Mouse (Mus musculus): Measurements from ENCODE around the gene Bhmt2. TPM values are rescaled to one million over a fixed set of nuclear protein-coding genes. Genes with fewer than 3 reads are reported as not detected.

Gene Bhmt2
- polyA plus RNA-seq, 1 experiment from 2014 or later: not detected

- no peaks in the 10 kb centered on the region for H3K27me3 ChIP-seq (ENCODE audit: control insufficient read depth, insufficient read depth, low read length)
- ATAC-seq (ENCODE audit: insufficient read depth, low FRiP score, low TSS enrichment) (no peak), DNase-seq (ENCODE audit: low spot score) (no peak)
- no peak overlapping the region for H3K27ac ChIP-seq (ENCODE audit: low read depth, low read length)
- no peaks in the 10 kb centered on the region for H3K4me1 ChIP-seq (ENCODE audit: control insufficient read depth, insufficient read depth, low read length)
- H3K9me3 ChIP-seq (ENCODE audit: control insufficient read depth, low read length): no peaks in the 10 kb centered on the region
- no peak overlapping the region for H3K9ac ChIP-seq (ENCODE audit: low read length)
- no peak overlapping the region for H3K4me2 ChIP-seq (ENCODE audit: low read depth)
- H3K4me3 ChIP-seq (ENCODE audit: low read depth, low read length): no peak overlapping the region
- no peaks in the 10 kb centered on the region for H3K36me3 ChIP-seq (ENCODE audit: control insufficient read depth, insufficient read depth, low read length)
- WGBS: 88% methylated on average over 4 of the region's 4 CpGs
Observed at GRCm38 (mm10) chr13:93707271-93707670, 33.2 kb upstream of the Bhmt2 start.

GRCm38 (mm10) chr13:93705697-93706096 lies 31.6 kb upstream of the Bhmt2 start:
- no peaks in the 10 kb centered on the region for H3K36me3 ChIP-seq (ENCODE audit: control insufficient read depth, insufficient read depth, low read length)
- no peak overlapping the region for H3K4me2 ChIP-seq (ENCODE audit: low read depth)
- DNase-seq (ENCODE audit: low spot score): no peak
- H3K4me1 ChIP-seq (ENCODE audit: control insufficient read depth, insufficient read depth, low read length): no peaks in the 10 kb centered on the region
- no peak overlapping the region for H3K9ac ChIP-seq (ENCODE audit: low read length)
- H3K4me3 ChIP-seq (ENCODE audit: low read depth, low read length): no peak overlapping the region
- ATAC-seq (ENCODE audit: insufficient read depth, low FRiP score, low TSS enrichment): no peak
- no peak overlapping the region for H3K27ac ChIP-seq (ENCODE audit: low read depth, low read length)
- 75% methylated on average over 4 of the region's 4 CpGs for WGBS
- H3K27me3 ChIP-seq (ENCODE audit: control insufficient read depth, insufficient read depth, low read length): no peaks in the 10 kb centered on the region
- no peaks in the 10 kb centered on the region for H3K9me3 ChIP-seq (ENCODE audit: control insufficient read depth, low read length)

- DNase-seq (ENCODE audit: low spot score): no peak
Observed at GRCm38 (mm10) chr13:93698866-93699265, 24.8 kb upstream of the Bhmt2 start.

GRCm38 (mm10) chr13:93690821-93691220 lies 16.7 kb upstream of the Bhmt2 start:
- Histone ChIP-seq H3K4me2 (ENCODE audit: low read depth) (no peak overlapping the region), H3K27me3 (ENCODE audit: control insufficient read depth, insufficient read depth, low read length) (no peaks in the 10 kb centered on the region), H3K4me3 (ENCODE audit: low read depth, low read length) (no peak overlapping the region), H3K27ac (ENCODE audit: low read depth, low read length) (no peak overlapping the region), H3K36me3 (ENCODE audit: control insufficient read depth, insufficient read depth, low read length) (no peaks in the 10 kb centered on the region), H3K9ac (ENCODE audit: low read length) (no peak overlapping the region), H3K9me3 (ENCODE audit: control insufficient read depth, low read length) (no peaks in the 10 kb centered on the region), H3K4me1 (ENCODE audit: control insufficient read depth, insufficient read depth, low read length) (no peaks in the 10 kb centered on the region)
- ATAC-seq (ENCODE audit: insufficient read depth, low FRiP score, low TSS enrichment) (no peak), DNase-seq (ENCODE audit: low spot score) (no peak)
- 92% methylated on average over 1 of the region's 1 CpGs for WGBS

More at GRCm38 (mm10) chr13:93698866-93699265, 24.8 kb upstream of the Bhmt2 start:
- H3K4me3 ChIP-seq (ENCODE audit: low read depth, low read length): no peak overlapping the region
- ATAC-seq (ENCODE audit: insufficient read depth, low FRiP score, low TSS enrichment): no peak
- no peak overlapping the region for H3K9ac ChIP-seq (ENCODE audit: low read length)
- 91% methylated on average over 6 of the region's 6 CpGs for WGBS
- no peaks in the 10 kb centered on the region for H3K27me3 ChIP-seq (ENCODE audit: control insufficient read depth, insufficient read depth, low read length)
- H3K4me2 ChIP-seq (ENCODE audit: low read depth): no peak overlapping the region
- H3K36me3 ChIP-seq (ENCODE audit: control insufficient read depth, insufficient read depth, low read length): no peaks in the 10 kb centered on the region
- no peak overlapping the region for H3K27ac ChIP-seq (ENCODE audit: low read depth, low read length)
- H3K9me3 ChIP-seq (ENCODE audit: control insufficient read depth, low read length): no peaks in the 10 kb centered on the region
- H3K4me1 ChIP-seq (ENCODE audit: control insufficient read depth, insufficient read depth, low read length): no peaks in the 10 kb centered on the region

GRCm38 (mm10) chr13:93689566-93689965 lies 15.5 kb upstream of the Bhmt2 start:
- H3K4me3 ChIP-seq (ENCODE audit: low read depth, low read length): no peak overlapping the region
- no peaks in the 10 kb centered on the region for H3K27me3 ChIP-seq (ENCODE audit: control insufficient read depth, insufficient read depth, low read length)
- H3K4me2 ChIP-seq (ENCODE audit: low read depth): no peak overlapping the region
- H3K9me3 ChIP-seq (ENCODE audit: control insufficient read depth, low read length): no peaks in the 10 kb centered on the region
- 94% methylated on average over 3 of the region's 3 CpGs for WGBS
- ATAC-seq (ENCODE audit: insufficient read depth, low FRiP score, low TSS enrichment) (no peak), DNase-seq (ENCODE audit: low spot score) (no peak)
- no peaks in the 10 kb centered on the region for H3K4me1 ChIP-seq (ENCODE audit: control insufficient read depth, insufficient read depth, low read length)
- H3K9ac ChIP-seq (ENCODE audit: low read length): no peak overlapping the region
- H3K27ac ChIP-seq (ENCODE audit: low read depth, low read length): no peak overlapping the region
- H3K36me3 ChIP-seq (ENCODE audit: control insufficient read depth, insufficient read depth, low read length): no peaks in the 10 kb centered on the region

- DNase-seq (ENCODE audit: low spot score) (no peak), ATAC-seq (ENCODE audit: insufficient read depth, low FRiP score, low TSS enrichment) (no peak)
- 4% methylated on average over 5 of the region's 5 CpGs for WGBS
- Histone ChIP-seq H3K9ac (ENCODE audit: low read length) (no peak overlapping the region), H3K36me3 (ENCODE audit: control insufficient read depth, insufficient read depth, low read length) (no peaks in the 10 kb centered on the region), H3K4me3 (ENCODE audit: low read depth, low read length) (no peak overlapping the region), H3K27me3 (ENCODE audit: control insufficient read depth, insufficient read depth, low read length) (no peaks in the 10 kb centered on the region), H3K4me1 (ENCODE audit: control insufficient read depth, insufficient read depth, low read length) (no peaks in the 10 kb centered on the region), H3K27ac (ENCODE audit: low read depth, low read length) (no peak overlapping the region), H3K4me2 (ENCODE audit: low read depth) (no peak overlapping the region), H3K9me3 (ENCODE audit: control insufficient read depth, low read length) (no peaks in the 10 kb centered on the region)
Observed at GRCm38 (mm10) chr13:93687321-93687720, 13.2 kb upstream of the Bhmt2 start.

- no peaks in the 10 kb centered on the region for H3K27me3 ChIP-seq (ENCODE audit: control insufficient read depth, insufficient read depth, low read length)
- no peak overlapping the region for H3K27ac ChIP-seq (ENCODE audit: low read depth, low read length)
- no peak overlapping the region for H3K9ac ChIP-seq (ENCODE audit: low read length)
- no peak overlapping the region for H3K4me2 ChIP-seq (ENCODE audit: low read depth)
- ATAC-seq (ENCODE audit: insufficient read depth, low FRiP score, low TSS enrichment): no peak
- DNase-seq (ENCODE audit: low spot score): no peak
- no peaks in the 10 kb centered on the region for H3K36me3 ChIP-seq (ENCODE audit: control insufficient read depth, insufficient read depth, low read length)
- H3K4me1 ChIP-seq (ENCODE audit: control insufficient read depth, insufficient read depth, low read length): no peaks in the 10 kb centered on the region
- no peak overlapping the region for H3K4me3 ChIP-seq (ENCODE audit: low read depth, low read length)
- H3K9me3 ChIP-seq (ENCODE audit: control insufficient read depth, low read length): no peaks in the 10 kb centered on the region
- 79% methylated on average over 4 of the region's 4 CpGs for WGBS
Observed at GRCm38 (mm10) chr13:93685226-93685625, 11.1 kb upstream of the Bhmt2 start.

- DNase-seq (ENCODE audit: low spot score) (no peak), ATAC-seq (ENCODE audit: insufficient read depth, low FRiP score, low TSS enrichment) (no peak)
- H3K9ac ChIP-seq (ENCODE audit: low read length): no peak overlapping the region
- no peaks in the 10 kb centered on the region for H3K4me1 ChIP-seq (ENCODE audit: control insufficient read depth, insufficient read depth, low read length)
- H3K27ac ChIP-seq (ENCODE audit: low read depth, low read length): no peak overlapping the region
- no peaks in the 10 kb centered on the region for H3K36me3 ChIP-seq (ENCODE audit: control insufficient read depth, insufficient read depth, low read length)
- no peak overlapping the region for H3K4me2 ChIP-seq (ENCODE audit: low read depth)
- no peaks in the 10 kb centered on the region for H3K27me3 ChIP-seq (ENCODE audit: control insufficient read depth, insufficient read depth, low read length)
- H3K4me3 ChIP-seq (ENCODE audit: low read depth, low read length): no peak overlapping the region
- no peaks in the 10 kb centered on the region for H3K9me3 ChIP-seq (ENCODE audit: control insufficient read depth, low read length)
Observed at GRCm38 (mm10) chr13:93683336-93683735, 9.2 kb upstream of the Bhmt2 start.

GRCm38 (mm10) chr13:93676864-93677263 lies 2.8 kb upstream of the Bhmt2 start:
- no peak for ATAC-seq (ENCODE audit: insufficient read depth, low FRiP score, low TSS enrichment)
- Histone ChIP-seq H3K4me1 (ENCODE audit: control insufficient read depth, insufficient read depth, low read length) (no peaks in the 10 kb centered on the region), H3K9ac (ENCODE audit: low read length) (no peak overlapping the region), H3K4me3 (ENCODE audit: low read depth, low read length) (no peak overlapping the region), H3K9me3 (ENCODE audit: control insufficient read depth, low read length) (no peaks in the 10 kb centered on the region), H3K27ac (ENCODE audit: low read depth, low read length) (no peak overlapping the region), H3K4me2 (ENCODE audit: low read depth) (no peak overlapping the region), H3K36me3 (ENCODE audit: control insufficient read depth, insufficient read depth, low read length) (no peaks in the 10 kb centered on the region), H3K27me3 (ENCODE audit: control insufficient read depth, insufficient read depth, low read length) (peaks cover 2% of the 10 kb centered on the region; the same call in 1 of the 2 replicates)
- no peak for DNase-seq (ENCODE audit: low spot score)
- WGBS: 71% methylated on average over 9 of the region's 9 CpGs
